Mouse (Mus musculus): ENCODE measurements around the gene 4930447C04Rik.

The 4930447C04Rik gene

DNA sequence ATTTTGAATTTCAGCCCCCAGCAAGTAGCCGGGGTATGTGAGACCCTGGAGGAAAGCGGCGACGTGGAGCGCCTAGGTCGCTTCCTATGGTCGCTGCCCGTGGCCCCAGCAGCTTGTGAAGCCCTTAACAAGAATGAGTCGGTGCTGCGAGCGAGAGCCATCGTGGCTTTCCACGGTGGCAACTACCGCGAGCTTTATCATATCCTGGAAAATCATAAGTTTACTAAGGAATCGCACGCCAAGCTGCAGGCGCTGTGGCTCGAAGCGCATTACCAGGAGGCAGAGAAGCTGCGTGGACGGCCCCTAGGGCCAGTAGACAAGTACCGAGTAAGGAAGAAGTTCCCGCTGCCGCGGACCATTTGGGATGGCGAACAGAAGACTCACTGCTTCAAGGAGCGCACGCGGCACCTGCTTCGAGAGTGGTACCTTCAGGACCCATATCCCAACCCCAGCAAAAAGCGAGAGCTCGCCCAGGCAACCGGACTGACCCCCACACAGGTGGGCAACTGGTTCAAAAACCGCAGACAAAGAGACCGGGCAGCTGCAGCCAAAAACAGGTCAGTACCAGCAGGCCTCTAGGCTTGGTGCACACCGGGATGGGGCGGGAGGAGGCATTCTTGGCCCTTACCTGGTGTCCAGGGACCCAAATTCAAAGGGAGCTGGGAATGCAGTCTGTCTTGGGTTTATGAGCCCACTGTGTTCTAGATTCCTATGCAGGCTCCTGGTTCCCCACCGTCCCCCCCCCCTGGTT lies at the start of gene 4930447C04Rik:
Gene 4930447C04Rik, minus strand, starts transcription at position 704 of the 751 bp plus-strand sequence.
- DNase-seq (ENCODE audit: low spot score in 2 of 2), result no peak

DNA sequence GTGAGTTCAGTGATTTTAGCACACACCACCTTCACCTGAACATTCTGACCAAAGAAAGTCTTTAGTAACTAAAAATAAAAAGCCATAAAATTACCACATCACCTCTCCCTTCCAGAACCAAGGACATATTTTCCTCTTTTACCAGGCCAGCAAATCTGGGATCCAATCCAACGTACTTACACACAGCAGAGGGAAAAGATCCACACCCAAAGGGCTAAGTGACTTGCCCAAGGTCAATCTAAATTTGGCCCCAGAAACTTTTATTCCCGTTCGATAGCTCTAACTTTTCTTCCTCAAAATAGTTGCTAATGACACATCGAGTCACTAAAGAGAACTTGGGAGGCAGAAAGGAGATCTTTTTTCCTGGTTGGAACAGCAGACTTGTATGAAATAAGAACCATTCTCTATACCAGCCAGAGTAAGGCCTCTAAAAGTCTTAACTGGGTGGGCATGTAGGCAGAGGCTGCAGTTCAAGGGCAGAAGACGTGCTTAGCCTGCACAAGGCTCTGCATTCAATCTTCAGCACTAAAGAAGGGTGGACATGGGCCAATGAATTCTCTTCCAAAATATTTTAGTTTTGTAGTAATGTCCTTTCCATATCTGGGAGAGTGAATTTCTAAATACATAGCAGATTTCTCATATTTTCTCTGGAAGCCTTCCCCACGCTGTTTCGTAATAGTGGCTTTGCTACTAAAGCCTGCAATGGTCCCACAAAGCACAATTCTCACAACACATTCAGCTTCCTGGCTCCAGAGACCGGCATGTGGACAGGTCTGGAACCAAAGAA lies 42.7 kb upstream of the 4930447C04Rik start:
- peak; percentile 77 to 79 for DNase-seq (ENCODE audit: low spot score in 2 of 2)

DNA sequence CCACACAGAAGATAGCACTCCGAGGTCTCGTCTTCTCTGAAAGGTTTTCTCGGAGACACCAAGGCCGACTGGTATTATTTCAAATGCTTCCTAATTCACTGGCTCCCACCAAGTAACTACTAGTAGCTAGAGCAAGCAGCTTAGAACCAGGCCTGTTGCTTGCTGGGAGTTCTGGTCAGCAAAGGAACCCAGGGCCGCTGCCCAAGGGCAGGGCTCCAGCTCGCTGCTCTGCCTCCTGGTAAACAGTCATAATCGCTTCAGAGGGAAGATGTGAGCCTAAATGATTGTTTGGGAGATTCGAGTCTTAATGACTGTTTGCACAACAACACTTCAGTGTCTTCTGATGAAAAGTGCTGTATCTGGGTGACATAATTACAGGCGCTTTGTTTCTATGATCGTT lies 42.0 kb upstream of the 4930447C04Rik start:
- peak in 1 of 2 experiments; percentile 18 for DNase-seq (ENCODE audit: low spot score in 2 of 2)

DNA sequence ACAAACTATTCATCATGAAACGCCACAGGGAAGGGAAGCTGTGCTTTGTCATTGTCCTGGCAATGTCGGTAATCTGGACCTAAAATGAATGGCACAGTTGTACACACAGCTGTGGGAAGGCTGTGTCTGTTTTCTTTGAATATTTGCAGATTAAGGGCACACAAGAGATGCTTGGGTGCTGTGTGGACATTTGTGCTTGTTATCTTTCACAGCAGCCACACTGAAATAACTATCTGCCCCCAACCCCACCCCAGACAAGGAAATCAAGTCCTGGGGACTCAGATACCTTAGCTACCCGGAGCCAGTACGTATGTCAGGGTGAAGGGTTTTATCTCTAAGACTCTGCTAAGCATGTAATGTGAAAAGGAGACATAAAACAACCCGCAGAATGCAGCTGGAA lies 38.7 kb upstream of the 4930447C04Rik start:
- DNase-seq (ENCODE audit: low spot score in 2 of 2), result no peak

DNA sequence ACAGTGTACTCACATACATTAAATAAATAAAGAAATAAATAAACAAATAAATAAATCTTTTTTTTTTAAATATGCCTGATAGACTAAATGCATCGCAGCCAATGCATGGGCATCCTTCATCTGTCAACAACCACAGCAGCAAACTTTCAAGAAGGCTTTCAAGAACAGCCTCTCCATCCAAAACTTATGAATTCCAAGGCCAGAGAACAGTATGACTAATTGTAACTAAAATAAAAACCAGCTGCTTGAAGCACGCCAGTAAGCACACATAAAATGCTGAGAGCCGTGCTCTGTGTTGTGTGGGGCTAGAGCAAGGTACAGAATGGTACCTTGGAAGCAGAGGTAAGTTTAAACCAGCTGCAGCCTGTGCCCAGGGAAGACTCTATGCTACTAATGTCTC lies 37.3 kb upstream of the 4930447C04Rik start:
- DNase-seq (ENCODE audit: low spot score in 2 of 2), result no peak

DNA sequence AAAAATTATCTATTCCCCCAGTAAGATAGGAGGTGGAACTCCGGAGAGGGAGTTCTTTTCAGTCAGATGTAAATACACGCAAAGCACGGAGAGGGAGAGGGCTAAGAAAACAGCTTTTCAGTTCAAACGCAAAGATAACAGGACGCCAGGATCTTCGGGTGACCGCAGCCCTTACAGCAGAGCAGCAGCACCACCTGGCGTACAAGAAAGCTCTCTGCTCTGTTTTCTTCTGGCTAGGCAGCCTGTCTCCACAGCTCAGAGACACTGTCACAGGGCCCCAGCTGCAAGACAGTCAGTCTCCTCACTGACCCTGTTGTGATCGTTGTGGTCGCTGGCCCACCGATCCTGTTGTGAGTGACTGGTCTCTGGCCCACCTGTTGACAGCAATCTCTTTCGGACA lies 36.1 kb upstream of the 4930447C04Rik start:
- DNase-seq (ENCODE audit: low spot score in 2 of 2), result peak; percentile 57 to 63

DNA sequence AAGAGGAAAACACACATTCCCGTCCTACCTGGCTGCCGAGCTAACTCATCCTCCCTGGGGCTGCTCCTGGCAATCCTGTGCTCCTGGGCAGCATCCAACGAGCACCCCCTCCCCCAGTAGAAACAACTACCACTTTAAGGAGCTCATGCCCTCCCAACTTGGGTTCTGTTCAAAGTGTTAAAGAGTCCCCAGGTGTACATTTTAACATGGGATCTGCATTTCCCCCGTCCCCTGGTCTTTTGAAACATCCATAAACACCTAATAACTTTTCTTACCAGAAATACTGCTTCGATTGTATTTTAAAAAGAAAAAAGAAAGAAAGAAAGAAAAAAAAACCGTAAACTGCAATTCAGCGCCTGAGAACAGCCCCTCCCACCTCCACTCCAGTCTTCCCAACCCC lies 35.6 kb upstream of the 4930447C04Rik start:
- DNase-seq (ENCODE audit: low spot score in 2 of 2), result no peak

DNA sequence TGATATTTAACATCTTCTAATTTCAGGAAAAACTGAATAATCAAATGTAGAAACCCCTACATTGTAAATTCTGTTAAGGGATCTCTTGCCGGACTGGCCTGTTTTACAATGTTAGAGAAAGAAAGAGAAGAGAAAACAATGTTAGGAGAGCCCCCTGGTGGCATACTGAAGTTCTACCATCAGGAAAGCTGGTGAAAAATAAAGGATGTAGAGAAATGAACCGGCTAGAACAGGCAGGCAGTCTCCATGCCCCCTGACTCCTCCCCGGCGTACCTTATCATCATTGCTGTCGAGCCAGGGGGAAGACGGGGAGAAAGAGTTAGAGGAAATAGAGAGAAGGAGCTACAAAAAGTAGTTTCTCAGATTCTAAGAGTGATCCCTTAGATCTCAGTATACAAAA lies 32.6 kb upstream of the 4930447C04Rik start:
- peak in 1 of 2 experiments; percentile 44 for DNase-seq (ENCODE audit: low spot score in 2 of 2)

DNA sequence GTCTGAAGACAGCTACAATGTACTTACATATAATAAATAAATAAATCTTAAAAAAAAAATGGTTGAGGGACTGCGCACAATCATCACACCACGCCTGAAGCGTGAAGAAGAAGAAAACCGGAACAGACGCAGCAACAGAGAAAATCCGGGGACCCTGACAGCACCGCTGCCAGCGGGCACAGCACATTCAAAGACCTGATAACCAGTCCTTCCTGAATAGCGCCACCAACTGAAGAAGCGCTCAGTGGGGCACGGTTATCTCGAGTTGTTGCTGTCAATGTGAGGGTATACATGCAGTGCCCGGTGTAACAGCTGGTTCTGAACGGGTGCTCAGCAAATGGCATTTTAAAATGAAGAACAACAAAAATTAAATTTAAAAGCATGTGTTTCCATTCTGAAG lies 30.0 kb upstream of the 4930447C04Rik start:
- DNase-seq (ENCODE audit: low spot score in 2 of 2), result no peak

DNA sequence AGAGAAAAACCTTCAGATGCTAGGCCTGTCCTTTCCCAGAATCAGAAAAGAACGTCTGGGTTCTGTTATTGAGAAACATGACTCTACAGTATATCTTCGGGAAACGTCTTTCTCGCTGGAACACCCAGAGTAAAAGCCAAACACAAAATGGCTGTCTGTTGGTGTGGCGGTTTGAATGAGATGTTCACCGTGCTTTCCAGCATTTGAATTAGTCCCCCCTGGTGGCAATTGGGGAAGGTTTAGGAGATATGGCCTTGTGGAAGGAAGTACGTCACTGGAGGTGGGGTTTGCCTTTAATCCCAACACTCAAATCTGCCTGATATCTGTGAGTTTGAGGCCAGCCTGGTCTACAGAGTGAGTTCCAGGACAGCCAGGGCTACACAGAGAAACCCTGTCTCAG lies 27.0 kb upstream of the 4930447C04Rik start:
- no peak for DNase-seq (ENCODE audit: low spot score in 2 of 2)

DNA sequence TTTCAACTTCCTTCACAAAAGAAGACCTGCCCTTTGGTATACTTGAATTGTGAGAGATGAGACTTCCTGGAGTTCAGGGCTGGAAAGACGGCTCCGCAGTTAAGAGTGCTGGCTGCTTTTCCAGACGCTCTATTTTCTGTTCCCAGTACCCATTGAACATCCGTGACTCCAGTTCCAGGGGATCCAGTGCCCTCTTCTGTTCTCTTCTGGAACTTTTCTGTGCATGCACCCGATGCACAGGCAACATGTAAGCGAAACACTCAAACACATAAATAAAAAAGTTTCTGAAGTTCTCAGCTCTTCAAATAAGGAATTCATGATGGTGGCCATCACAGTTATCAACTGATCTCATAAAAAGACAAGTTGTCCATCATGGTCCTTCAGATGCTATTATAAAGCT lies 22.2 kb upstream of the 4930447C04Rik start:
- no peak for DNase-seq (ENCODE audit: low spot score in 2 of 2)

DNA sequence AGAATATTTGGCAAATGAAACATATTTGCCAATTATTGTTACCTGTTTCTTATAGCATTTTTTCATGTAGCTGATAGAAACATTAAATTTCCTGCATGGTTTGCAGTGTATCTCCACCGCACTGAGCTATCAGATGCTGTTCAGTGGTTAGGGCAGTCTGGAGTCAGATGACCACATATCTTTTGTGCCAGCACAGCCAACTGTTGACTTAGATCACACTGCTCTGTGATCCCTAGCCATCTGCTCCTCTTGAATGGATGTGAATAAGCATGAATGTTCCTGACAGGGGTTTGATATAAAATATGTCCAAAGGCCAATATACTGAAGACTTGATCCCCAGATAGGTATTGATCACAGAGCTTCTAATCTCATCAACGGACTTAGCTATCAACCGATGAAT lies 17.9 kb upstream of the 4930447C04Rik start:
- no peak for DNase-seq (ENCODE audit: low spot score in 2 of 2)

DNA sequence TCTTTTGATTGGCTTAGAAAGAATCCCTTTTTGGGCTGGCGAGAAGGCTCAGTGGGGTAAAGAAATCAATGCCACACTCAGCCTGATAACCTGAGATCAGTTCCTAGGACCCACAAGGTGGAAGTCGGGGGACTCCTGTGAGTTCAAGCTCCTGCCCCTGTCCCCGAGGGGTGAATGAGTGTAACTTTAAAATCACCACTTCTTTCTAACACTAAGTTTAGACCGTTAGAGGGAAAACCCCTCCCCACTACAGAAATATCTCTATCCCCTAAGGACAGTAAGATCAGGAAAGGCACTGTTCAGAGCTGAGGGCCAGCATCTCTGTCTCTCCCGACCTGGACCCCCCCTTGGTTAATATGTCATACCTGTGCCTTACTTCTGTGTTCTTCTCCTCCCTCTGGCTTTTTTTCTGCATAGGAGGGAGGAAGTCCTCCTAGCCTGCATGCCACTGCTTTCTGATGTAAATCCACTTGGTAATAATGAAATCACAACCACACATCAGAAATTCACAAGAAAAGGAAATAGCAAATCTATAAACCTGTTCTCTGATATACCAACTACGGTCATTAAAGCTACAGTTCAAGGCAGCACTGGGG lies 17.4 kb upstream of the 4930447C04Rik start:
- DNase-seq (ENCODE audit: low spot score in 2 of 2), result no peak

DNA sequence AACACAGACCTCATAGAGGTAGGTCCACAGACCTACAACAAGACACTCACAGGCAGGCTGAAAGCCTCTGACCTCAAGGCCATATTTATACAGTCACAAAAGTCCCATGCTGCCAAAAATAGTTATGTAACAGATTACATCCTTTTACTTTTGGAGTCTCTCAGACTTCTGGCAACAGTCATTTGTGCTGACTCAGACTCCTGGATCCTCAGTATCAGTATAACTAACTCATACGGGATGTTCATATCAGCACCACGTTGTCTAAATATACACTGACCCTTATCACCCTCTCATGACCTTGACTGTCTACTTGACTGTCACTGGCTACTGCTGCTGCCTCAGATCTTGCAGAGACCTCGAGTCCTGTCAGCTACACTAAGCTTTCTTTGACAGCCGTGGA lies 14.3 kb upstream of the 4930447C04Rik start:
- DNase-seq (ENCODE audit: low spot score in 2 of 2), result peak; percentile 23 to 30

DNA sequence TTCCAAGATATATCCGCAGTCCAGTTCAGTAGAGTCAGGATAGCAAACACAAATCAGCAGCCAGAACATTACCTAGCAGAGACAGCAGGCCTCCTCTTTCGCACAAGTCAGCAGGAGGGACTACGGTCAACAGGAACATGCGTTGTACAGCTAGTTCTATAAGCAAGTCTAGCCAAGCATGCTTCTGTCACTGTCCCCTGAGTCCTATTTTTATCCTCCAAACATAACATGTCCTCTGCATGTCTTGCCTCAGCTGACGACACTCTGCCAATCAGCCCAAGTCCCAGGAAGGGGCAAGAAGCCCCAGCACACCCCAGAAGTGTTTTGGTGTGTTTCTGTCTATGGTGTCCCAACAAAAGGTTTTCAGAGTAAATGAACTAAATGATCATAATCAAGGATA lies 13.3 kb upstream of the 4930447C04Rik start:
- no peak for DNase-seq (ENCODE audit: low spot score in 2 of 2)

DNA sequence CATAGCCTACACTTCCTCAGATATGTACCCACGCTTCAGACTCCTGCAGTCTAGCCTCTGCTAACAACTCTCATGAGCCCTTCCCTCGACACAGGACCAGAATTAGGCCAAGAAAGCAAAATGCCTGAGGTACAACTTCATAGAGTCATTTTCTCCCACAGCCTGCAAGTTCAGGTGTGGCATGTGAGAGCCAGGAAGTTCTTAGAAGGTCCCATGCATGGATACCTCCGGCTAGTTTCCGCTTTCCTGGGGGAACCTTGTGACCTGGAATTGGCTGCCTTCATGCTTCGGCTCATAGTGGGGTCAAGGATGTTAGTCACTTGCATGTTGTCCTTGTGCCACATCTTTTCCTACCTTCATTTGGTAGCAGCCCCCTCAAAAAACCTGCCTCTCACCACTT lies 12.5 kb upstream of the 4930447C04Rik start:
- no peak for DNase-seq (ENCODE audit: low spot score in 2 of 2)

DNA sequence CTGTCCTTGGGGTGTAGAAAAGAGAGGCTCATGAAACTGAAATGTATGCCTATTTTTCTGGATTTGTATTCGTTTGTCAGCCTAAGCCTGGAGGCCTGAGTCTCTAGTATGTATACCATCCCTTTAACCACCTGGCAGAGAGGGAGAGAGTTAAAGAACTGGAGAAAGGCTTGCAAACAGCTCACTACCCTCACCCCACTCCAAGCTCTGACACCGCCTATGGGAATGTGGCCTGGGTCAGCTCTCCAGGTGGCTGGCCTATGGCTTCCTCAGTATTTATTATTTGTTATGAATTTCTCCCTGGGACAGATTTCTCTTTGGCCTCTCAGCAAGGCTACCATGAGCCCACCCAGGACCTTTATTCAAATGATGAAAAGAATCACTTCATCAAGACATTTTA lies 6.8 kb upstream of the 4930447C04Rik start:
- no peak for DNase-seq (ENCODE audit: low spot score in 2 of 2)

DNA sequence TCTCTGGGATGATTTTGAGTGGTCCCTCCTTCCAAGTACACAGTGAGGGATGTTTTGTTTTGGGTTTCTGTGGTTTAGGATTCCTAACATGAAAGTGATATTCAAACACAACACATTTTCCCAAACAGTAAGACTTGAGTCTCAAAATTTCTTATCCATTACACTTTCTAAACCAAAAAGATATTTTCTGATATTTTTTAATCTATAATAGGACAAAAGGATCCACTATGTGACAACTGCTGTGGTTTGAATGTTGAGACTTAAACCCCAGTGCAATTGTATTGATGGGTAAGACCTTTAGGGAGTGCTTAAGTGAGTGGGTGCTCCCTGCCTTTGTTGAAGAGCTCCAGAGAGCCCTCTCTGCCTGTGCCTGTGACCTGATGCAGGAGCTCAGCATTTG lies 6.2 kb upstream of the 4930447C04Rik start:
- DNase-seq (ENCODE audit: low spot score in 2 of 2), result no peak

DNA sequence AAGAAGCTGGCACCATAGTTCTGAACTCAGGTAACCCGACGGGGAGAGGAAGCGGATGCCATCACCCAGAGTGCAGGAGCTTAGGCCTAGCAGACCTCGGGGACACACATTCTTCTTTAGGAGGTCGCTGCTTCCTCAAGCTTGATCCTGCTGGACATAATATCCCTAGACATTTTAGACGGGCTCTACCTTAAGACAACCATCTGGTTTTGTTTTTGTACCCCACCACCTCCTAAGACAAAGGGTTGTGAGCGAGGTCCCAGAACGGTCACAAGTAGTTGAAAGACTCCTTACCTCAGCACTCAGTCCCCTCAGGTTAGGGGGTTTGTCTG lies 5.5 kb upstream of the 4930447C04Rik start:
- DNase-seq (ENCODE audit: low spot score in 2 of 2), result no peak

DNA sequence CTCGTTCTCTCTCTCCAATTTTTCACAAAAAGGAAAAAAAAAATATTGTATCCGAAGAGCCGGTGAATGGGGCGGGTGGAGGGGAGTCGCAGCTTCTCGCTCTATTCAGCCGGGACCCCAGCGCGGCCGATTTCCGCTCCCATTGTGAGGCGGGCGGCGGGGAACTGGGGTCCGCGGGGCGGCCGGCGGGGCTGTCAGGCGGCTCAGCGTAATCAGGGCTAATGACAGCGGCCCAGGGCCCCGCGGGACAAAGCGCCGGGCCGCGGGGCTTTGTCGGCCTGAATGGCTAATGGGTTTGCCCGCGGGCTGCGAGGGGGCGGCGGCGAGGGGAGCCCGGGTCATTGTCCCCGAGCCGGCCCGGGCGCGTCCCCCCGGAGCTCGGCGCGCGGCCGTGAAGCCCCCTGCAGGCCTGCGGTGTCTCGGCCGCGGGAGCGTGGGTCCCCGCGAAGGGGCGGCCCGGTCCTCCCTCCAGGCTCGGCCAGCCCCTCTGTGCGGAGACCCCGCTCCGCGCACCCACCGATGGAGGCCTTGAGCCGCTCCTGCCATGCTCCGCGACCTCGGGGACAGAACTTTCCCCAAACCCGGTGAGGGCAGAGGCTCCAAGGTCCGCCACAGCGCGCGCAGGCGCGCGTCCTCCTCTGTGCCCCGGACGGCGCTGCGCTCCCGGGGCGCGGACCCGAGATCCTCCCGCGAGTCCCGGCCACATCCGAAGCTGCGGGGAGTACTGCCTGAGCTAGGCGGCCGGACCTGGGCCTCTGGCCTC lies 4.9 kb upstream of the 4930447C04Rik start:
- no peak for DNase-seq (ENCODE audit: low spot score in 2 of 2)

DNA sequence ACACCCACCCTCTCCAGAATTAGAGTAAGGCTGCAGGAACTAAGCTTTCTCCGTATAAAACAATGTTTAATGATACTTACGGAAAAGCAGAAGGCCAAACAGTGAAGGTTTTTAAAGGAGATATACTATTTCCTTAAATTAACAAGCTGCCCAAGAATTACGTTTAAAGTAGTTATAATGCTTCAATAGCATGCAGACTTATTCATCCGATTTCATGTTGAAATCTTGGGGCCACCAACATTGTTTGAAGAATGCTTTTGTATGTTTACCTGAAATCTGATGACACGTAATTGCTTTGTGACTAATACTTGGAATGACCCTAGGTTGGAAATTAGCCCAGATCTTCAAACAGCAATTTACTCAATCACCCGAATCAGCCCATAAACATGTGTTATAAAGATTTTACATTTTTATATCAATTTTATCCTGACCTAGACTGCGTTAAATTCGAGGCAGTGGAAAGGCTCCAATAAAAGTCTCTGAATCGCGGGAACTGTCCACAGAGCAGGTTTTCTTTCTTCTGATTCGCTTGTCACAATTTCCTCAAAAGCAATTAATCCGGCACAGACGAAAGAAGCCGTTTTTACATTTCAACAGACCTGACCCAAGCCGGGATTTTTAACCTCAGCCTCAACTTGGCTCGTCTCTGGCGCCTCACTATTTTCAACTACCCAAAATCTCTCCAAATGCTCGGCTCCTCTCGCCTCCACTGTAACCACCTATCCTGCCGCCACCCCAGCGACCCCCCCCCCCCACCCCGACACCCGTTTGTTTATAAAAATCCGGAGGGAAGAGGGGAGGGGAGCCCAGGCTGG lies 4.0 kb upstream of the 4930447C04Rik start:
- no peak for DNase-seq (ENCODE audit: low spot score in 2 of 2)

All from heart, adult 9 months (tissue).